Mouse (Mus musculus): ENCODE measurements around the gene Cst13.

Gene Cst13

DNA sequence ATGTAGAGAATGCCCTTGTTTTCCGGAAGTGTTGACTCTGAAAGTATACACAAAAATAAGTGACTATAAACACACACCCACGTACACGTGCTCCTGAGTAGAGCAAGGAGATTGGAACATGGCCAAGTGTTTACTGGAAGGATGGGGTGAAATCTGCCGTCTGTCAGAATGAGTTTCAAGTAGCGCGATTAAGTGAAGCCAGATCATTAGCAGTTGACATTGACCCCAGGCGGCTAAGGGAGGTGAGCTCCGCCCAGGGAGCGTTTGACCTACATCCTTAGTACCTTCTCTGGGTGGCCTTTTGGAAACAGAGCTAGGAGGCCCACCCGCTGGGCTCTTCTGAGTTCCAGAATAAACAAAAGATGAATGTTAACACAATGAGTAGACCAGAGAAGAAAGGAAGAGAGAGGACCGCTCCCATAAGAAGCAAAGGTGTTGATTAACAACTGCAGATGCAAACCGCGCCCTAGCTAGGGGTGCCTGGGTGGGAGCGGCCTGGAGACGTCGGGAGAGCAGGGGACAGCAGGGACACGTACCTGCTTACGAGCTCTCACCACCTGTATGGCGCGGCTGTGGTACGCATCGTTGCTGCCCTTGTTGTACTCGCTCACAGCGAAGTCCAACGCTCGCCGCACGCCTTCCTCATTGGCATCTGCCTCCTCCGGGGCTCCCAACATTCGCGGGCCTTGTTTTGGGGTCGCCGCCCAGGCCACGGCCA, 54.9 kb downstream of the Cst13 start:
- CTCF ChIA-PET = no interaction called here

DNA sequence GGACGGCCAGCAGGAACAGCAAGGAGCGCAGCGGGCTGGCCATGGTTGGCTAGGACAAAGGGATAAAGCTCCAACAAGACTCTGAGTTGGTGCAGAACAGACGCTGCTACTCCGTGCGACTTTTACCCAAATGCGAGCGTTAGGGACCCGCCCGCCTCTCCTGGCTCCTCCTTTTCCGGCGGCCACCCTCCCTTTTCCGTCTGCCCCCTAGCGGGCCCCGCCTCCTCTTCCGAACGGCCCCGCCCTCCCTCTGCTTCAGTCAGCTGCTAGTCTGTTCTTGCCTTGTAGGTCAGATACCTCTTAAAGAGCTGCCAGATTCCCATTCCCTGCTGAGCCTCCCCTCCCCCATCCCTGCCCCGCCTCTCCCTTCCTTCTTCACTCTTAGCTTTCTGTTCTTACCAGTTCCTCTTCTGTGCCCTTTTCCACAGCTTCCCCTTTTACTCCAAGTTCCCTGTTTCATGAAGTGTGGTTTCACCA, 55.5 kb downstream of the Cst13 start, which contains the start of gene Cst3:
Gene Cst3, minus strand, starts transcription at position 358 of the 477 bp plus-strand sequence.
- CTCF ChIA-PET = no interaction called here

DNA sequence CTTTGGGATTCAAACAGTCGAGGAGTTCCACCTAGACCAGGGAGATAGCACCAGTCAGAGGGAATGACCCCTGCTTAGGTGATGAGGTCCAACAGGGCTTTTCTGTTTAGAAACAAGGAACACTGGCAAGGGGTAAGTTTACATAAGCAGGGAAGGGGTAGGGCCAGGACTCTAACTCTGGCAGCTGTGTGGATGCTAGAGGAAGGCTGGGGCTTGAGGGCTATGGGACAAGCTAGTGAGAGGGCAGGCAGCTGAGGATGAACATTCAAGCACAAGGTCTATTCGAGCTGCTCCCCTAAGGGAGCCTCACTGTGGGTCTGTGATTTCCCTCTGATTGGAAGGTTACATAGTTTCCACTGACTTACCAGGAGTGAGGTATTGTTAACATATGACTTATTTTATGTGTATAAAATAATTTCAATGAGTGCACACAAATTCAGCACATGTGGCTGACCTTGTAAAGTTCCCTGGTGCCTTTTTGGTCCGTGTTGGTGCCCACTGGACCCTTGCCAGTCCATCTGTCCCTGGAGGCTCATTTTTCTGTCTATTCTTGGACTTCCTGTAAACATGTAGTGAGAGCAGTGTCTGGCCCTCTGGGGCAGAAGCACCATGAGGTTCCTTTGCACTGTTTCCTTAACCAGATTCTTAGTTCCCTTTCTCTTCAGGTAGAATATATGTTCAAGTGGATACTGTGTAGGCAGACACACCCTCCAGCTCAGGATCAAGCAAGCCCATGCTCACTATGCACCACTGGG, 57.3 kb downstream of the Cst13 start:
- CTCF ChIA-PET = interaction anchor here (2.0 kb wide), 1 partner anchor 25 kb away, joined by 8 read pairs; no protein-coding TSS in a partner anchor

DNA sequence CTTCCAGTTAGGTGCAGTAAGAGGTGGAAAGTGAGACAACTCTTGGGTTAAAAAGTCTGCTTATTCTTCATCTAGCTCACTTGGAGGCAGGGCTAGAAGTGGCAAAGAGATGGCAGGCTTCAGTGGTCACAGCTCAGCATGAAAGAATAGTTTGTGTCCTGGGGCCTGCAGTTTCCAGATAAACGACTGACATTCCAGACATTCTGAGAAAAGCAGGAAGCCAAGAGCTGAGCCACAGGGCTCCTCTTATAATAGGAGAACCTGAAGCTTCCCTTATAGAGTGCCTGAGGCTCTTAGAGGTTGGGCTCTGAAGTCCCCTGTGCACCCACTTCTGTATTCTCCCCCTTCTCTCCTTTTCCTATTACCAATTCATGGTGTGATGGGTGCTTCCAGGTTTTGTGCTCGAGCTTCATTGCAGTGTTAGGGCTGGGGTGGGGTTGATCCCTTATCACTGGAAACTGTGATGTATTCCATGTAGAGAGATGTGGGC, 58.8 kb downstream of the Cst13 start:
- CTCF ChIA-PET = interaction anchor here (2.0 kb wide), 1 partner anchor 23 kb away, joined by 8 read pairs; no protein-coding TSS in a partner anchor

DNA sequence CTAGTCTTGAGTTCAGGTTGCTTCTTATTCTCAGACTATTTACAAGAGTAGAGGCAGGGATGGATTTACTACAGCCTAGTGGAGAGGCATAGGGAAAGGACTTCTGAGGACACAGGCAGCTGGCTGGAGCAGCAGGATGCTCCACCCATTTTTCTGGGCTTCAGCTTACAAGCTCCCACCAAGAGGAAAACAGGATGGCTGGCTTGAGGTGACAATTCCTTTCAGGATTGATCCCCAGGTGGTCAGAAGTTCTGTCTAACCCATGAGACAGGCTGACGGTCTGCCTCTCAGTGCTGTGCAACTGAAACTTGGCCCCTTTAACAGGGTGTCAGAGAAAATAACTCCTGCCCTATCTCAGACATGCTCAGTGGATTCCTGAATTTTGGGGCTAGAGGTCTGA, 59.3 kb downstream of the Cst13 start:
- CTCF ChIA-PET = no interaction called here
